Mouse (Mus musculus): ENCODE data around the gene Ercc6l.

- no peak for TF ChIP-seq CTCF (IDR thresholded peaks at IDR 0.05; ENCODE audit: low read depth, low read length)
- TF ChIP-seq GATA1 (IDR thresholded peaks at IDR 0.05; ENCODE audit: borderline replicate concordance, low read length): no peak
- no peak for TF ChIP-seq TAL1 (conservative IDR thresholded peaks at IDR 0.05; ENCODE audit: low read depth, low read length)
- TF ChIP-seq POLR2AphosphoS5 (IDR thresholded peaks at IDR 0.05; ENCODE audit: insufficient replicate concordance, low read depth, low read length): no peak
- TF ChIP-seq GATA2 (IDR thresholded peaks at IDR 0.05; ENCODE audit: borderline replicate concordance, low read depth, low read length): no peak
These were observed 33.9 kb upstream of the Ercc6l start for GRCm38 (mm10) chrX:102190840-102191239.

All from G1E (cell line).